Mouse (Mus musculus): ENCODE measurements around the gene Rab3d.
"Not testable (repeated sequence)": the region's sequence is repeated elsewhere in the genome, so short reads cannot be mapped to it uniquely, and the experiment has no call there.

DNA sequence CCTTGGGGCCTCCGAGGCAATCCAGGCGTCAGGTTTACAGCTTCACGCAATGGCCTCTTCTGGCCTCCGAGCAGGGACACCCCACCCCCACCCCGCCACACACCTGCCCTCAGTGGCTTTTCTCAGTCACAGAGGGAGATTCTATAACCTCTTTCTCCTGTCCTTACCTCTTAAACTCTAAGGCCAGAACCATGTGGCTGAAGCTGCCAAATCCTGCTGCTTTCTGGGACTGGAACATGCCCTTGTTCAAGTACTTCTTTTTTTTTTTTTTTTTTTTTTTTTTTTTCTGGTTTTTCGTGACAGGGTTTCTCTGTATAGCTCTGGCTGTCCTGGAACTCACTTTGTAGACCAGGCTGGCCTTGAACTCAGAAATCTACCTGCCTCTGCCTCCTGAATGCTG, 57.6 kb downstream of the Rab3d start:
- not testable (repeated sequence) for TF ChIP-seq CTCF (conservative IDR thresholded peaks at IDR 0.05; ENCODE audit: insufficient read depth, insufficient read length, low read depth, low read length); POLR2A (IDR thresholded peaks at IDR 0.05; ENCODE audit: low read depth, low read length)
